Mouse (Mus musculus) intestine, embryonic 16.5 days (tissue): ENCODE results near the gene Olr1. TPM values are rescaled to one million over a fixed set of nuclear protein-coding genes. Genes with fewer than 3 reads are reported as not detected.

Experiments used
- ATAC-seq: fragments of 200-750 bp; cut with Nextera tagmentation; 2 replicates; pipeline ENCODE4 v1.8.0; 2017; ENCODE audit warnings: moderate TSS enrichment, moderate library complexity
- H3K27ac ChIP-seq: fragments of 300-500 bp; sonication (generic); 2 replicates; pipeline ENCODE4 v1.5.1; 2014; ENCODE audit warnings: mild to moderate bottlenecking, low read length
- H3K27me3 ChIP-seq: fragments of 300-500 bp; sonication (generic); replicated peaks from 2 replicates; pipeline ENCODE4 v1.6.1; 2014; ENCODE audit warnings: low read length, control low read depth, mixed read lengths; ENCODE audit not compliant: control insufficient read depth, insufficient read depth
- H3K36me3 ChIP-seq: fragments of 300-500 bp; sonication (generic); 2 replicates; pipeline ENCODE4 v1.6.1; 2014; ENCODE audit warnings: low read length, control low read depth; ENCODE audit not compliant: control insufficient read depth, insufficient read depth
- H3K4me1 ChIP-seq: fragments of 300-500 bp; sonication (generic); 2 replicates; pipeline ENCODE4 v1.6.1; 2014; ENCODE audit warnings: low read length, control low read depth, mixed read lengths; ENCODE audit not compliant: control insufficient read depth, insufficient read depth
- H3K4me2 ChIP-seq: fragments of 300-500 bp; sonication (generic); 2 replicates; pipeline ENCODE4 v1.6.1; 2014; ENCODE audit warnings: low read depth, low read length, control low read depth
- H3K4me3 ChIP-seq: fragments of 300-500 bp; sonication (generic); 2 replicates; pipeline ENCODE4 v1.5.1; 2014; ENCODE audit warnings: mild to moderate bottlenecking, low read length
- H3K9ac ChIP-seq: fragments of 300-500 bp; sonication (generic); 2 replicates; pipeline ENCODE4 v1.6.1; 2014; ENCODE audit warnings: low read depth, low read length
- H3K9me3 ChIP-seq: fragments of 300-500 bp; sonication (generic); 2 replicates; pipeline ENCODE4 v1.6.1; 2016; ENCODE audit warnings: low read length, control low read depth; ENCODE audit not compliant: control insufficient read depth
- WGBS: fragments of 180-500 bp; shearing (Covaris S2); extraction: QIAGEN DNeasy Blood & Tissue Kit; methylation state at CpG from one replicate; pipeline ENCODE4 v1.1.7; 2014; 5-methylcytosine and 5-hydroxymethylcytosine counted together
- polyA plus RNA-seq: library from polyadenylated mRNA; unstranded; fragments of >200 nt; fragmentation: Nextera tagmentation; extraction: Ambion mirVana; gene quantifications from 2 replicates; pipeline ENCODE4 v1.2.1, GENCODE M21; 2015

The Olr1 gene
- polyA plus RNA-seq: 0.06 TPM in 1 of 2 replicates, not detected in the other

- Histone ChIP-seq H3K27ac (no peak within 1 kb of the TSS), H3K27me3 (no peaks in the 10 kb centered on the region), H3K9me3 (peaks cover 5% of the 10 kb centered on the region; the same call in 1 of the 2 replicates), H3K9ac (no peak within 1 kb of the TSS), H3K4me2 (no peak within 1 kb of the TSS), H3K36me3 (0 out of 2 replicates have a peak, but pooled peaks cover 2% of the 10 kb centered on the region), H3K4me1 (no peaks in the 10 kb centered on the region), H3K4me3 (no peak within 1 kb of the TSS)
- no peak for ATAC-seq
- WGBS: 77% methylated on average over 9 of the region's 9 CpGs
These were observed at the start of gene Olr1 for GRCm38 (mm10) chr6:129507024-129507423. Olr1 (minus strand) TSS chr6:129507165.

GRCm38 (mm10) chr6:129548009-129548408, 41.0 kb upstream of the Olr1 start:
- Histone ChIP-seq H3K27ac (no peak overlapping the region), H3K4me1 (no peaks in the 10 kb centered on the region), H3K27me3 (no peaks in the 10 kb centered on the region), H3K36me3 (no peaks in the 10 kb centered on the region), H3K9ac (no peak overlapping the region), H3K4me3 (no peak overlapping the region), H3K9me3 (no peaks in the 10 kb centered on the region), H3K4me2 (no peak overlapping the region)
- WGBS: 61% methylated on average over 3 of the region's 3 CpGs
- no peak for ATAC-seq

- ATAC-seq: no peak
- Histone ChIP-seq H3K9ac (no peak overlapping the region), H3K4me1 (no peaks in the 10 kb centered on the region), H3K9me3 (no peaks in the 10 kb centered on the region), H3K4me3 (no peak overlapping the region), H3K36me3 (no peaks in the 10 kb centered on the region), H3K27me3 (no peaks in the 10 kb centered on the region), H3K27ac (no peak overlapping the region), H3K4me2 (no peak overlapping the region)
- WGBS: 87% methylated on average over 2 of the region's 2 CpGs
These were observed 40.3 kb upstream of the Olr1 start for GRCm38 (mm10) chr6:129547277-129547676.

- WGBS: 48% methylated on average over 6 of the region's 6 CpGs
- peak; percentile 84 for ATAC-seq
These were observed 37.0 kb upstream of the Olr1 start for GRCm38 (mm10) chr6:129543709-129544606.

GRCm38 (mm10) chr6:129542540-129542939, 35.6 kb upstream of the Olr1 start:
- Histone ChIP-seq H3K4me2 (no peak overlapping the region), H3K9me3 (no peaks in the 10 kb centered on the region), H3K9ac (no peak overlapping the region), H3K27ac (no peak overlapping the region), H3K4me3 (no peak overlapping the region), H3K36me3 (peaks cover 10% of the 10 kb centered on the region; the same call in 1 of the 2 replicates), H3K27me3 (no peaks in the 10 kb centered on the region), H3K4me1 (no peaks in the 10 kb centered on the region)
- ATAC-seq: no peak
- WGBS: 90% methylated on average over 3 of the region's 3 CpGs

More at GRCm38 (mm10) chr6:129543709-129544606, 37.0 kb upstream of the Olr1 start:
- Histone ChIP-seq H3K4me2 (no peak overlapping the region), H3K27me3 (no peaks in the 10 kb centered on the region), H3K9ac (no peak overlapping the region), H3K4me3 (no peak overlapping the region), H3K27ac (0 out of 2 replicates have a peak overlapping the region, but pooled peaks have one; percentile 5), H3K4me1 (no peaks in the 10 kb centered on the region), H3K36me3 (peaks cover 4% of the 10 kb centered on the region; the same call in 1 of the 2 replicates), H3K9me3 (no peaks in the 10 kb centered on the region)

GRCm38 (mm10) chr6:129541931-129542330, 35.0 kb upstream of the Olr1 start:
- H3K4me3 ChIP-seq: no peak overlapping the region
- 80% methylated on average over 9 of the region's 9 CpGs for WGBS
- H3K4me2 ChIP-seq: no peak overlapping the region
- H3K9ac ChIP-seq: no peak overlapping the region
- H3K27ac ChIP-seq: no peak overlapping the region
- H3K9me3 ChIP-seq: no peaks in the 10 kb centered on the region
- no peaks in the 10 kb centered on the region for H3K27me3 ChIP-seq
- H3K4me1 ChIP-seq: no peaks in the 10 kb centered on the region
- H3K36me3 ChIP-seq: peaks cover 10% of the 10 kb centered on the region; the same call in 1 of the 2 replicates
- no peak for ATAC-seq

GRCm38 (mm10) chr6:129538555-129538954, 31.6 kb upstream of the Olr1 start:
- Histone ChIP-seq H3K36me3 (peaks cover 10% of the 10 kb centered on the region; the same call in 1 of the 2 replicates), H3K4me2 (no peak overlapping the region), H3K9me3 (no peaks in the 10 kb centered on the region), H3K27ac (no peak overlapping the region), H3K4me3 (no peak overlapping the region), H3K4me1 (peaks cover 6% of the 10 kb centered on the region; the same call in 1 of the 2 replicates), H3K27me3 (no peaks in the 10 kb centered on the region), H3K9ac (no peak overlapping the region)
- 82% methylated on average over 6 of the region's 6 CpGs for WGBS
- no peak for ATAC-seq

- no peaks in the 10 kb centered on the region for H3K27me3 ChIP-seq
- no peaks in the 10 kb centered on the region for H3K9me3 ChIP-seq
- H3K4me3 ChIP-seq: no peak overlapping the region
- no peak overlapping the region for H3K9ac ChIP-seq
- WGBS: 63% methylated on average over 4 of the region's 4 CpGs
- H3K36me3 ChIP-seq: peaks cover 10% of the 10 kb centered on the region; the same call in 1 of the 2 replicates
- H3K4me2 ChIP-seq: 0 out of 2 replicates have a peak overlapping the region, but pooled peaks have one; percentile 4
- no peak for ATAC-seq
- peaks cover 10% of the 10 kb centered on the region for H3K4me1 ChIP-seq
- no peak overlapping the region for H3K27ac ChIP-seq
These were observed 28.8 kb upstream of the Olr1 start for GRCm38 (mm10) chr6:129535723-129536122.

GRCm38 (mm10) chr6:129534627-129535190, 27.7 kb upstream of the Olr1 start:
- Histone ChIP-seq H3K36me3 (peaks cover 6% of the 10 kb centered on the region; the same call in 1 of the 2 replicates), H3K9me3 (no peaks in the 10 kb centered on the region), H3K27ac (no peak overlapping the region), H3K9ac (no peak overlapping the region), H3K4me3 (peak overlapping the region; percentile 72), H3K27me3 (no peaks in the 10 kb centered on the region), H3K4me2 (peak overlapping the region; percentile 86), H3K4me1 (peaks cover 10% of the 10 kb centered on the region)
- WGBS: 56% methylated on average over 4 of the region's 4 CpGs
- no peak for ATAC-seq
